Mouse (Mus musculus) right cerebral cortex, adult 18-20 months (tissue): Measurements from ENCODE around the gene Rgs7bp.
"Not testable (repeated sequence)": the region's sequence is repeated elsewhere in the genome, so short reads cannot be mapped to it uniquely, and the experiment has no call there.

ENCODE experiments used
- DNase-seq: peaks from one replicate; pipeline ENCODE4 v3.0.0; 2022; ENCODE audit warnings: mixed read lengths

Rgs7bp gene

GRCm38 (mm10) chr13:104931635-104932532 is 122.8 kb downstream of the Rgs7bp start:
- no peak for DNase-seq

- DNase-seq, result no peak
These were observed 123.9 kb downstream of the Rgs7bp start for GRCm38 (mm10) chr13:104930814-104931213.

GRCm38 (mm10) chr13:104918663-104919062 is 136.1 kb downstream of the Rgs7bp start:
- no peak for DNase-seq

GRCm38 (mm10) chr13:104916771-104917170 is 138.0 kb downstream of the Rgs7bp start:
- not testable (repeated sequence) for DNase-seq

GRCm38 (mm10) chr13:104916106-104916505 is 138.6 kb downstream of the Rgs7bp start:
- DNase-seq, result no peak

- DNase-seq, result no peak
These were observed 140.3 kb downstream of the Rgs7bp start for GRCm38 (mm10) chr13:104914288-104914895.

- not testable (repeated sequence) for DNase-seq
These were observed 143.1 kb downstream of the Rgs7bp start for GRCm38 (mm10) chr13:104911626-104912025.

GRCm38 (mm10) chr13:104911006-104911405 is 143.7 kb downstream of the Rgs7bp start:
- DNase-seq, result not testable (repeated sequence)

GRCm38 (mm10) chr13:104908691-104909090 is 146.0 kb downstream of the Rgs7bp start:
- no peak for DNase-seq
